Mouse (Mus musculus): Measurements from ENCODE around the gene Arid3c. TPM values are rescaled to one million over a fixed set of nuclear protein-coding genes. Genes with fewer than 3 reads are reported as not detected.
"Not testable (repeated sequence)": the region's sequence is repeated elsewhere in the genome, so short reads cannot be mapped to it uniquely, and the experiment has no call there.

The Arid3c gene
- polyA plus RNA-seq, 1 experiment from 2014 or later = not detected

DNA sequence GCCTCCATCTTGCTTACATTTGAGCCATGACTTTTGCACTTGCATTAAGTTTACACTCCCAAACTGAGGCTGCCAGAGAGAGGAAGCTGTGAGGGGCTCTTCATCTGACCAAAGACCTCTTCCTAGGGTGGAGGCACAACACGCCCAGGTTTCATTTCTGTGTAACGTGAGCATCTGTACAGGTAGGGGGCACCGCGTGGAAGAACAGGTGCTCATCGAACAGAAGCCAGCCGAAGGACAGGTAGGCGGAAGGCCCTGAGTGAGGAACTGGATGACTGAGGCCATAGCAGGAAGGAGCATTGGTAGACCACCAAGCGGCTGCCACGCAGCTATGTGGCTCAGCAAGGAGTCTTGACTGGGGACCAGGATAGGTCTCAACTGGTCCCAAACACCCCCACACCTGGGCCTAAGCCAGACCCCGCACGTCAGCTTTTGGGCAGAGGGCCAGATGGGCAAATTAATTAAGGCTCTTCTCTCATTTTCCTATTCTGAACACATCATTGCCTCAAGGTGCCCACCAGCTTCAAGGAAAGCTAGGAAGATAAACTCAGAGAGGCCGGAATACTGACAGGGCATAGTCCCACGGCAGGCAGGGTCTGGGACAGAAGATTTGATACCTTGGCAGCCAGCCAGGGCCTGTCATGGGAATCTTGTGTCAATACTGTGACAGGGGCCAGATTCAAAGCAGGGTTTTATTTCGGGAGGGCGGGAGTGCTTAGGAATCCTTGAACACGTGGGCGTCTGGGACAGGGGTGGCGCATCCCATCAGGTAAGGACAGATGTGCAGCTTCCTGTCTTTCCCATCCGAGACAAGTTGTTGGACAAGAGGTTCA, 24.8 kb downstream of the Arid3c start:
- no peak for DNase-seq (ENCODE audit: low spot score)

DNA sequence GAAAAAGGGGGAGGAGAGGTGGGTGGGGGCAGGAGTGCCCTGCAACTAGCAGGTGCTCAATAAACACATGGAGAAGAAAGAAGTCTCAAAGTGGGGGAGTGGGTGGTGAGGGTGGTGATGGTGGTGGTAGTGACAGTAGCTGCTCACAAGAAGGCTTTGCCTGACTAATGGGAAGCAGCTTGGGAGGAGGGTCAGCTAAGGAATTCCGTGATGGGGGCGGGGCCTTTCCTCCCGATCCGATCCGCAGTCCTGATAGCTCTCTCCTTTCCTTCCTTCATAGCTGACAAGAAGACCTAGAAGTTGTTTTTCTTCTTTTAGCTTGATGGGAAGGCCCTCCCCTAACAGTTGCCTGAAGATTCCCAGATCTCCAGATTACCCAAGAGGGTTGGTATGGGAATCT, 26.3 kb downstream of the Arid3c start:
- no peak for DNase-seq (ENCODE audit: low spot score)

DNA sequence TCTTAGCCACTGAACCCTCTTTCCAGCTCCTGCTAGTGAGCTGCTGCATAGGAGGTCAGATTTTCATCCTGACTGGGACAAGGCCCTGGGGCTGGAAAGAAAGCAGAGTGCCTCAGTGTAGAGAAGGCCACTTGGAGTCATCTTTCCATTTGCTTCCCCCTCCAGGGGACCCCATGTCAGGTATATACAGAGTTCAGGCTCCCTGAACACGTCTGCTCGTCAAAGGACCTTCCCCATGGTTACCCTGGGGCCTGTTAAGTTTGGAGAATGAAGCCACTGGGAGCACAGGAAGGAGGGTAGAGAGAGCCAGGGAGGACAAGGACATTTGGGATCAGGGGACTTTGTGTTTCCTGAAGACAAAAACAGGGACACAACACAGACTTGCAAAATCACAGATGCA, 28.7 kb downstream of the Arid3c start:
- DNase-seq (ENCODE audit: low spot score) = not testable (repeated sequence)

DNA sequence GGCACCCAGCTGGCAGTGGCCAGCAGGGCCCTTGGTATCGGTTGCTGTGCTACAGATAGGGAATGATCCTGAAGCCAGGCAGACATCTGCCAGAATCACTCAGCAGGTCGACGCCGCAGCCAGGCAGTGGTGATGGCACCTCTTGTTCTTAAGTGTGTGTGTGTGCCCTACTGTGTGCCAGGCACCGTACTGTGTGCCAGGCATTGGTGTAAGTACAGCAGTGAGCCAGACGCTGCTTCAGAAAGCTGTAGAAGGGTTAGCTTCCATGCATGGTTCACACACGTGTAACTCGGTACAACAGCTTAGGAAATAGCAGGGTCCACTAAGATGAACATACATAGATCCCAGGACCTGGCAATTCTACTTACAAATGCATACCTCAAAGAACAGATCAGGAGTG, 30.7 kb downstream of the Arid3c start:
- DNase-seq (ENCODE audit: low spot score) = not testable (repeated sequence)

DNA sequence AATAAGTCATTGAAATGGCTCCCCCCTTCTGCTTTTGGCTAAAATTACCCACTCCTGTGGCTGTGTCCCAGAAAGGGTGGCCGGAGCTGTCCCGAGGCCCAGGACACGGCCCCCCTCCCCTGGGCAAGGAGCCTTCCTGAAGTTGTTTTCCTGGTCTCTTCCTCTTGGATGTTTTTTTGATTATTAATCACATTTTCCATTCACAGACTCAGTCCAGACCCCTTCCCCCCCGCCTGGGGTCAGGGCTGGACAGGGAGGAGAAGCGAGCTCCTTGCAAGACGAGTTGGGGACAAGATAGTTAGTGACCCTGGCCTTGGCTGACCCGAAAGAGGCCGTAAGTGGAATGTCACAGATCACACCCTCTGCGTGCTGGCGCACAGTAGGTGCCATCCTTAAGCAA, 31.2 kb downstream of the Arid3c start, which contains the start of gene Il11ra1:
Gene Il11ra1 (plus strand): TSS at position 207 of the 400 bp plus-strand sequence.
- DNase-seq (ENCODE audit: low spot score) = not testable (repeated sequence)

DNA sequence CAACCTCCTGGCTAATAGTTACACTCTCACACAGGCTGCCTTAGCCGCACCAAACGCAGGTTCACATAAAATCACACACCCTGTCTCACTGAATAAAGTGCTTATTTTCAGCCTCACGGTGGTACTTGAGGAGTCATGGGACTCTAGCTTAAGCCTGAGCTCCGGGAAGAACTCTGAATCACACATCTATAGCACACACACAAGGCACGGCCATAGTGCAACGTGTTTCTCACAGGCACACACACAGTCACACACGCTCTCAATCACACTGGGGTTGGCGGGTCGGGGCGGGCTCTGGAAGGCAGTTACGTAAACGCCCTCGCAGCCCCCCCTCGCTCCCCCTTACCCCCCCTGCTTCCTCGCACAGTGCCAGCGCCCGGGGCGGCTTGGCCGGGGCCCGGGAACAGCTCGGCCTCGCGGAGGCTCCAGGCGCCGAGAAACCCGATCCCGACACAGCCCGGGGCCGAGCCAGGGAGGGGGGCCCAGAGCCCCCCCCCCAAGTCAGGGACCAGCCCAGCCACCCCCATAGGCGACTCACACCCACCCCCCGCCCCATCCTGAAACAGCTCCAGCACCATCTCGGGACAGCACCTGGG, 32.4 kb downstream of the Arid3c start:
- not testable (repeated sequence) for DNase-seq (ENCODE audit: low spot score)

DNA sequence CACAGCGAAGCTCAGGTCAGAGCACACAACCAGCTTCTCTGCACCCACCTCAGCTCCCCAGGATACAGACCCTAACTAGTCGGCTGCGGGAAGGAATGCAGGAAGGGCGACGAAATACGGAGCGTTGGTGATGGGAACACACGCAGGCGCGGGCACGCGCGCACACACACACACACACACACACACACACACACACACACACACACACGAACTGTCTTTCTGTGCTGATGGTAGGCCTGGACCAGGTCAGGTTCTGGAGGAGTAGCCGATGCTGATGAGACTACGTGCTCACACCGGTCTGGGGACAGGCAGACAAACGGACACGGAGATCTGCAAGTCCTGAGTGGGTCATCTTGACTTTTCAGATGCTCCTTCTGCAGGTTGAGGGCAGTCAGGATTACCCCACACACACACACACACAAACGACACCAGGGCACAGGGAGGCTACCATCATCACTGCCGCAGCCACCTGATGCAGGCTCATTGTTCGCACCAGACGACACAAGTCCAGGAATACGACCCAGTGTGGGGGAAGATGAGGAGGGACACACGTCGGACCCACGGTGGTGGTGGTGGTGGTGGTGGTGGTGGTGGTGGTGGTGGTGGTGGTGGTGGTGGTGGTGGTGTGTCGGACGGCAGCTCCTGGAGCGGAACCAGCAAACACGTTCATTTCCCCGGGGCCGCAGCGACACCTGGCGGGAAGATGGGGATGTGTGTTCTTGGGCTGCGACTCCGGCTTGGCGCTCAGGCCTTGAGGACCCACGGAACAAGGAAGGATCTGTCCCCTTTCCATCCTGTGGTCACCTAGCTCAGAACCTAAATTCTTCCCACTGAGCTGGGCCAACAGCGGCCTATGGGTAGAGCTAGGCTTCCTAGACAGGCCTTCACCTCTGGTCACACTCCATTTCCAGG, 33.8 kb downstream of the Arid3c start, which contains the start of gene Cntfr:
Gene Cntfr (minus strand): TSS at position 160 of the 912 bp plus-strand sequence.
- peak; percentile 39 for DNase-seq (ENCODE audit: low spot score)

DNA sequence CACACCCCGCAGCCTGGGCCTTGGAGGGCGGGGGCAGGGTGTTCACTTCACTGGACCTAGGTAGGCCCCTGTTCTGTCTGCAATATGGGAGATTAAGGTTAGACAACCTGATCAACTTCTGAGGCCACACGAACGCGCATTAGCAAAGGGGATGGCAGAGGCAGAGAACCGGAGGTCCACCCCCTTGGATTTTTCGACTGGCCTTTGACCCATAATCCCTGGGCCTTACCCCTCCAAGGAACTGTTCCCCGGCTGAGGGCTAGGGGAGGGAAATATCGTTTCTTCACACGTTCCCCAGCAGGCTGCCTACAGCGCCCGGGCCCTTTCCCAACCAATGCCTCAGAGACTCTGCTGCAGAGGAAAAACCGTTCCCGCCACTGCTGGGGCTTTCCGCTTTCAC, 34.5 kb downstream of the Arid3c start:
- not testable (repeated sequence) for DNase-seq (ENCODE audit: low spot score)

DNA sequence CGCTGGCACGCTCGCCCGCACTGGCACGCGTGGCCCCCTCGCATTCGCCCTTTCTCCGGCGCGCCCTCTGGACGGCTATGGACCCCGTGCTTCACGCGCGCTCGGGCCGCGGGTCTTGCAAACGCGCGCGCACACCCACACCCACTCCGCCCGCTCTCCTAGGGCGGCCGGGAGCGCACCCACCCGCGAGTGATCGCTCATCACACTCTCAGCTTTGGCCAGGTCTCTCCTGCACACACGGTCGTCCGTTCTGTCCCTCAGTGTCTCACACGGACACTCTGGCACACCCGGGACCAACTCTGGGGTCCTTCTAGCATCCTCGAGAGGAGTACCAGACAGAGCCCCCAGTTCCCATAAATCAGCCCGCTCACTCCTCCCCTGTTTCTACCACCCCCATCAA, 35.1 kb downstream of the Arid3c start:
- not testable (repeated sequence) for DNase-seq (ENCODE audit: low spot score)

DNA sequence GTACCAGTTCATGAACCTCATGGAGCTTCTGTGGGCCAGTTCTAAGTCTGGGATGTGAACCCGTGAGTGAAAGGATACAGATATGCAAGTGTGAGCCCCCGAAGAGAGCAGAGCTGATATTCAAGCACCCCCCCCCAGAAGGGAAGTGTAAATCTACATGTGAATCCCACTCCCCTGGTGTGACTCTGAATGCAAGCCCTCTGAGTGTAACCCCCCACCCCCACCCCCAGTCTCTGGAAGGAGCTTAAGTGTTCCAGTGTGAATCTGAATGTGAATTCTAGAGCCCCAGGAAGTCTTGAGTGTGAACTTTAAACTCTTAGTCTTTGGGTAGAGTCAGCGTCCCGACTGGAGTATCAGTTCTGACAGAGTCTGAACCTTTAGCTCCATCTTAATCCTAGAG, 37.4 kb downstream of the Arid3c start:
- DNase-seq (ENCODE audit: low spot score) = not testable (repeated sequence)

DNA sequence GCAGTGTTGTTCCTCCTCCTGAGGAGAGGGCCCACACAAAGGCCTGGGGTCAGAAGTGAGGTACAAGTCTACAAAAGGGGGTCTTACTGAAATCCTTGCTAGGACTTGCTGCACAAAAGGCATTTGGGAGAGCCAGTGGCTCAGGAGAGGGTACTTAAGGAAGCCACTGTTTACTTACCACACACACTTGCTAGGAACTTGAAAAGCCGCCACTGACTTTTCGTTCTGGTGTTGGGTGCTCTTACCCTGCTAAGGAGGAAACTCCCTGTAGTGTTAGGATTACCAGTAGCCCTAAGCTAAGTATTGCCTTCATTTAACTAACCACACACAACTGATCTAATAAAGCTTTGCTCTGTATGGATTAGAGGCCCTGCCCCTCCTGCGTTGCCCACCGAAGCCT, 40.9 kb downstream of the Arid3c start:
- DNase-seq (ENCODE audit: low spot score) = not testable (repeated sequence)

DNA sequence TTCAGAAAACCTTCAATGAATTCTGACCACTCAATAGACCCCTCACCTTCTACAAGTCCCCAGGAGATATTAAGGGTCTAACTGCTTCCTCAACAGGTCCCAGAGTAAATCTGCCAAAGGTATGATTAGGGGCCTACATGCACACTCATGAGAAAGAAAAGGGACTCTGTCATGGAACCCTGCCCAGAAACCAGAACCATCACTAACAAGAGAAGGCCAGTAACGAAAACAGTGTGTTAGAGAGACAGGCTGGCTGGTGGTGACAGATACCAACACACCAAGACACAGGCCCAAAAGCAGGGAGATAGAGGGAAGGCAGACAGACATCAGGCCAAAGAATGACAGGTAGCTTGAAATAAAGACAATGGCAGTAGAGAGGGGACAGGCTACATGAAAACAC, 42.4 kb downstream of the Arid3c start:
- not testable (repeated sequence) for DNase-seq (ENCODE audit: low spot score)

DNA sequence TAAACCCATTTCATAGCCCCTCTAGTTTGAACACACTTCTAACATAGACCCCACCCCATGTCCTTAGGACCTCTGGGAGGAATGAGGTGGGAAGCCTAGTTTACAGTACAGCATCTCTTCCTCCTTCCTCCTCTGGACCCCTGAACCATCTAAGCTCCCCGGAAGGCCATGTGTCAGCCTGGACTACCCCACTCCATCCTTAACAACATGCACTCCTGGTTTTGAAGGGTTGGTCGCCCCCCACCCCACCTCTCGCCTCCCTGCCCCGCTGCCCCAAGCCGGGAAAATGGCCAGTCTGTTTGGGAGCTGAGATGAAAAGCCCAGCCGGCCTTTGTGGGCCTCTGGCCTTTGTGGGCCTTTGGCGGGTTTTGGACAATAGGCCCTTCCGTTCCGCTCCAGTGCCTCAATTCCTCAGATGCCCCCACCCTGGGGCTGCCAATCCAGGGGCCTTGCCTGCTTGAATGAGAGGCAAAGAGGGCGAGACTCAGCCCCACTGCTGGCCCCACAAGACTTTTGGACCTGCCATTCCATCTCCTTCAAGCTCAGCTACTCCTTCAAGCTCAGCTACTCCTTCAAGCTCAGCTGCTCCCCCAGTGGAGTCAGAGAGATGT, 45.0 kb downstream of the Arid3c start:
- not testable (repeated sequence) for DNase-seq (ENCODE audit: low spot score)

DNA sequence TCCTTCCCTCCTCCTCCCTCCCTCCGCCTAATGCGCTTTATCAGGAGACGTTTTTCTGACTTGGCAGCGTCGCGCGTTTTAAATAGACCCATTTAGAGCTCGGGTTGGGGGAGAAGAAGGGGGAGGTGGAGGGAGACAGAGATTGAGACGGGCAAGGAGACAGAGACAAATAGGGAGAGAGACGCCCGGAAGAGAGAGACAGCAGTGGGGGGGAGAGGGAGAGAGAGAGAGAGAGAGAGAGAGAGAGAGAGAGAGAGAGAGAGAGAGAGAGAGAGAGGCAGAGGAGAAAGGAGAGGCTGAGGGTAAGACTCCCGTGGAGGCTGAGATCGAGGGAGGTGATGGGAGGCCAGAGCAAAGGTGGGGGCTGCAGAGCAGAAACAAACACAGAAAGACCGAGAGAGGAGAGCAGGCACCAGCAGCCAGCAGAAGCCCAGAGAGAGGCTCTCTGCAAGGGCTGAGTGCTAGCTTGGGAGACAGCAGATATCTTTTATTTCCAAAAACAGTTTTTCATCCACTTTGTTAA, 46.0 kb downstream of the Arid3c start:
- not testable (repeated sequence) for DNase-seq (ENCODE audit: low spot score)

DNA sequence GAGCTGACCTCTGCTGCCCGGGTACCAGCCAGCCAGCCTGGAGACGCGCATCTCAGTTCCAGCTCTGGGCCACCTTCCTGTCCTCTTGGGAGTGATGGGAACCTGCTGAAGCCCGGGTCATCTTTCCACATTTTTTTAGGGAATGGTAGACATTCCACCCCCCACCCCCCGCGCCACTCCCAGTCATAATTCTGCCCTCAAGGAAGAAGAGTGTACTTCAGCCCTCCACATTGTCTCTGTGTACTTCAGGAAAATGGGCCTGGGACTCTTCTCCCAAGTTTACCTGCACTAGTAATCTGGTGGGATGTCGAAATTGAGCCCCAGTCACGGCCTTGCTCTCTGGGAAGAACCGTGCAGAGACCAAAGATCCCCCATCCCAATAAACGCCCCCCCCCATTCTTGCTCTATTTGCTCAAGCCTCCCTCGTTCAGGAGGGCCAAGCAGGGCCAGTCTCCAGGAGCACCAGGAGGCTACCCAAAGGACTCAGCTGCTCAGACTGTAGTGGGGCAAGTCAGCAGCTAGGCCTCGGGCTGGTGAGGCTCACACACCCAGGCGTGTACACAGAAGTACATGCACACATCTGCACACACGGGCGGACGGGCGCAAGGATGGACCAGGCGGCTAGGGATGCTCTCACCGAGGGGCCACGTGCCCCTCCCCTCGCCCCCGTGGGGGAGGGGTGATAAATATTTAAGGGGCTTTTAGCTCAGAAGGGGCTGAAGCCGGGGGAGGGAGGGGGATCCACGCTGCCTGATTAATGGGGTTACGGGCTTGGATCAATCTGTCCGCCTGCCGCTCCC, 46.6 kb downstream of the Arid3c start:
- DNase-seq (ENCODE audit: low spot score) = not testable (repeated sequence)

DNA sequence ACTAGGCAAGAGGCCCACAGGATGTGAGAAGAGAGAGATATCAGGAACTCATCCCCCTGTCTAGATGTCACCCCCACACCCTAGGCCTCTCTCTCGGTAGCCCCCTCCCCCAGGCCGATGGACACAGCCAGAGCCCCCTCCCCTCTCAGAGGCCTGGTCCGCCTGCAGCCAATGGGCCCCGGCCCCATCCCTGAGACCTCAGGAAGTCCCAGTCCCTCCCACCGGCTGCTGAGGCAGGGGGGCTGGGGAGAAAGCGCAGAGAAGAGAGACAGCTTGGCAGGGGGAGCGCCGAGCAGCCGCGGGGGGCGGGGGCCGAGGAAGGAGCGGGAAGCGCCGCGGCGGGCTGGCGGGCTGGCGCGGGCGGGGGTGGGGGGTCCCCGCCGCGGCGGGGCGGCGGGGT, 47.6 kb downstream of the Arid3c start:
- not testable (repeated sequence) for DNase-seq (ENCODE audit: low spot score)

DNA sequence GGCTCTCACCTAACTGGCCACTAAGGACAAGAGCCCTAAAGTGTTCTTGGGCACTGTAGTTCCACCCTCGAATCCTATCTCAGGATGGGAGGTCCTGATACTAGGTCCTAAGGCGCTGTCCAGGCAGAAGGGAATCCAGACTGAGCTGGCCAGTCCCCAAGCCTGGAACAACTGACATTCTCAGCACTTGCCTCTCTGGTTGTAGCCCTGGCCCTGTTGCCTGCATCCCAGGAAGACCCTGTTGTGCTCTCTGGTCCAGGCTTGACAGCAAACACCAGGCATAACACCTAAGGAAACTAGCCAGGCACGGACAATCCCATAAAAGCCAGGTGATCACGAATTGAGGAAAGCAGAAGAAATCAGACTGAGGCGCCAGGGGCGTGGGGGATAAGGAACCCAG, 48.2 kb downstream of the Arid3c start:
- no peak for DNase-seq (ENCODE audit: low spot score)

DNA sequence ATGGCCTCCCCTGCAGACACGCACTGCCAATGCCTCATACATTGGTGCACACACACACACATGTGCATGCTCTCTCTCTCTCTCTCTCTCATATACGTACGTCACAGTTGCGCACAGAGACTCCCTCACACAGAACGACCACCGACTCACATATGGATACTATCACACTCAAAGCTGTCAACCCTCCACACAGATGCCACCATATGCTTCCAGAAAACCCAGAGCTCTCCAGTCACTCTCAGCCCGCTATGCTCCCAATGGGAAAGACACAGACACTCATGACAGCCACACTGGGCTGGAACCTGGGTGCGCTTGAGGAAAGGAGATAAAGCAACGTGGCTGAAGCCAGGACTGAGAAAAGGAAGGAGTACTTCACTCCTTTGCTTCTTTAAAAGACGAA, 49.0 kb downstream of the Arid3c start:
- DNase-seq (ENCODE audit: low spot score) = no peak

DNA sequence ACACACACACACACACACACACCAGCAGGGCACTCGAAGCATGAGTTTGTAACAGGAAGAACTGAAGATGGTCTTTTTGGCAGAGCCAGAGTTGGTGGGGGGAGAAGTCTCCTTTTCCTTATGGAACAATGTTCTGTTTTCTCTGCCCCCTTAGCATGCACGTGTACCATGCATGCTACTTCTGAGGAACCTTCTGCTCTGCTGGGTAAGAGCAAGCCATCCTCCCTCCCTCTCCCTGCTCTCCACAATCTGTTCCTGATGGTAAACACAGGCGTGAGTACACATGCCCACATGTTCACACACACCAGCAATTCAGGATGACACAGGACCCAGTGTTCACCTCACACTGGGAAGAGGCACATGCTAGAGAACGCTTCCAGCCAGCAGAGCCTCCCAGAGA, 49.8 kb downstream of the Arid3c start:
- no peak for DNase-seq (ENCODE audit: low spot score)

DNA sequence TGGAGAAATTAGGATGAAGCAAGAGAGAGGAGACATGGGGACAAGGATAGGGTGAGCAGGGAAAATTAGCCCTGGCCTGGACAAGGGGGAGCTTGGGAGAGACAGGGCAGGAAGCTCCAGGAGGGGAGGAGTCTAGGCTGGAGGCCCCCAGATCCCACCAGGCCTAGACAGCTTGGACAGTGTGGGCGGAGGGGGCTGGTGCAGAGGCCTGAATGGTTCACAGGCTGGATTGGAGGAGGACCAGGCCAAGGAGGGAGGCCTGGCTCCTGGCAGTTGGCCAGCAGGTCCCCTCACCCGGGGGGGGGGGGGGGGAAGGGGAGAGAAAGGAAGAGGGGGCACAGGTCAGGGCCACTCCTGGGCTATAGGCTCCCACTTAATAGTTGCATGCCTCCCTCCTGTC, 51.7 kb downstream of the Arid3c start:
- no peak for DNase-seq (ENCODE audit: low spot score)
